Mouse (Mus musculus) CD4-positive, CD25-positive, alpha-beta regulatory T cell, adult 9 weeks (primary cell): ENCODE measurements around the gene Sppl3. TPM values are rescaled to one million over a fixed set of nuclear protein-coding genes. Genes with fewer than 3 reads are reported as not detected.

ENCODE experiments used
- polyA plus RNA-seq: library from polyadenylated mRNA; unstranded; fragments of 100-300 nt; shearing (Covaris generic); gene quantifications from one replicate; pipeline ENCODE4 v1.2.1, GENCODE M21; 2017

Sppl3 gene
- 3.4 TPM for polyA plus RNA-seq

GRCm38 (mm10) chr5:115010577-115011216 is at the start of gene Sppl3:
Gene Sppl3, plus strand, starts transcription at chr5:115011137.

GRCm38 (mm10) chr5:114970824-114971227 is 40.1 kb upstream of the Sppl3 start, which contains the start of gene Hnf1a:
Gene Hnf1a, minus strand, starts transcription at chr5:114971094.

GRCm38 (mm10) chr5:115098195-115098594 is 87.3 kb downstream of the Sppl3 start, which contains the start of gene Gm10401:
Gene Gm10401, minus strand, starts transcription at chr5:115098295.

GRCm38 (mm10) chr5:115118961-115119570 is 108.1 kb downstream of the Sppl3 start, which contains the start of gene Acads:
Gene Acads, minus strand, starts transcription at chr5:115119346.

GRCm38 (mm10) chr5:115134234-115135165 is 123.6 kb downstream of the Sppl3 start, which contains the start of gene Unc119b:
Gene Unc119b, minus strand, starts transcription at chr5:115134975.

Other genes starting within 250 kb of the Sppl3 start
- gene Ankrd13a, start 236.5 kb upstream of the Sppl3 start, polyA plus RNA-seq: 13.9 TPM
- gene Git2, start 235.6 kb upstream of the Sppl3 start, polyA plus RNA-seq: 136 TPM
- gene 1500011B03Rik, start 187.7 kb upstream of the Sppl3 start, polyA plus RNA-seq: 103 TPM
- not detected for gene 4930519G04Rik, start 157.5 kb upstream of the Sppl3 start, polyA plus RNA-seq
- gene Gm9936, start 152.5 kb upstream of the Sppl3 start, polyA plus RNA-seq: not detected
- gene Oasl2, start 114.2 kb upstream of the Sppl3 start, polyA plus RNA-seq: 20.9 TPM
- gene Oasl1, start 87.9 kb upstream of the Sppl3 start, polyA plus RNA-seq: 11.6 TPM
- gene 2210016L21Rik, start 69.0 kb upstream of the Sppl3 start, polyA plus RNA-seq: 56.6 TPM
- 0.21 TPM for gene Hnf1a, start 40.0 kb upstream of the Sppl3 start, polyA plus RNA-seq
- 4.1 TPM for gene Gm10401, start 87.2 kb downstream of the Sppl3 start, polyA plus RNA-seq
- gene Acads, start 108.2 kb downstream of the Sppl3 start, polyA plus RNA-seq: 43.3 TPM
- 26.6 TPM for gene Unc119b, start 123.8 kb downstream of the Sppl3 start, polyA plus RNA-seq
- 42.7 TPM for gene Mlec, start 147.0 kb downstream of the Sppl3 start, polyA plus RNA-seq
- 0.37 TPM for gene Cabp1, start 183.2 kb downstream of the Sppl3 start, polyA plus RNA-seq
- gene Pop5, start 224.7 kb downstream of the Sppl3 start, polyA plus RNA-seq: 84.8 TPM